Mouse (Mus musculus): ENCODE data around the gene Preb.

GRCm38 (mm10) chr5:30982357-30982756 is 22.2 kb upstream of the Preb start:
- TF ChIP-seq CTCF (IDR thresholded peaks at IDR 0.05; ENCODE audit: low read depth, low read length) (no peak), POLR2A (IDR thresholded peaks at IDR 0.05; ENCODE audit: borderline replicate concordance, low read depth, low read length) (no peak)

All from bone marrow macrophage, adult 2 months (primary cell).